Mouse (Mus musculus) ovary, adult 18-20 months (tissue): Measurements from ENCODE around the gene Pepd.

Experiments used
- DNase-seq: peaks from one replicate; pipeline ENCODE4 v3.0.0; 2022; ENCODE audit warnings: low spot score, mixed read lengths

The Pepd gene

GRCm38 (mm10) chr7:34983702-34984475, 71.7 kb downstream of the Pepd start:
- DNase-seq = no peak

GRCm38 (mm10) chr7:34984526-34985133, 72.5 kb downstream of the Pepd start:
- no peak for DNase-seq

DNA sequence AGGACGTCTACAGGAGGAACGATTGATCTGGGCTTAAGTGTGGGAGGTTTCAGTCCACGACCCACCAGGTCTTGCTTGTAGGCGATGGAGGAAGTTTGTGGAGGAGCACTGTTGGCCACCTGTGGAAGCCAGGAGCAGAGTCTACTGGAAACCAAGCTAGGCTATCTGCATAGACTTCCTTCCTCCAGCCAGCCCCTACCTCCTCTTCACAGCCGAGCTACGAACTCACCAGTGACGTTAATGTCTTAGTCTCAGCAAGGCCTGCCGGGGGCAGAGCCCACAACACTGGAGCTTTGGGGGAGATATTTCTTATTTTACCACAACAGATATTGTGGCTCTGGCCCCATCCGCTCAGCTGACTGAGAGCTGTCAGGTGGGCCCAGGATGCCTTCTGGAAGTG, 73.0 kb downstream of the Pepd start:
- no peak for DNase-seq

DNA sequence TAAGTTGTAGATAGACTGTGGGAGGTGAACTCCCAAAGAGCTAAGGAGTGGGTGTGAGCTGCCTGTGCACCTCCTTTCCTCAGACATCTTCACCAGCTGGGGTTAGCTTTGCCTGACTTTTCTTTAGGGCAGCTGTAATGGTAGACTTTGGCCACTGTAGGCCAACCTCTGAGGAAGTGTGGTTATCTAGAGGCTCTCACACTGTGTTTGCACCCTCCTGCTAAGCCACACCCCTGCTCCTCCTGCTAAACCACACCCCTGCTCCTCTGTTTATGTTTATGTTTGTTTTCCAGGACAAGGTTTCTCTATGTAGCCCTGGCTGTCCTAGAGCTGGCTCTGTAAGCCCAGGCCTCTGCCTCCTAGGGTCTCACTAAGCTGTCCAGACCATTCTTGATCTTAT, 73.5 kb downstream of the Pepd start:
- no peak for DNase-seq

GRCm38 (mm10) chr7:34986575-34987150, 74.5 kb downstream of the Pepd start:
- DNase-seq = no peak

GRCm38 (mm10) chr7:34987258-34987657, 75.1 kb downstream of the Pepd start:
- DNase-seq = no peak

DNA sequence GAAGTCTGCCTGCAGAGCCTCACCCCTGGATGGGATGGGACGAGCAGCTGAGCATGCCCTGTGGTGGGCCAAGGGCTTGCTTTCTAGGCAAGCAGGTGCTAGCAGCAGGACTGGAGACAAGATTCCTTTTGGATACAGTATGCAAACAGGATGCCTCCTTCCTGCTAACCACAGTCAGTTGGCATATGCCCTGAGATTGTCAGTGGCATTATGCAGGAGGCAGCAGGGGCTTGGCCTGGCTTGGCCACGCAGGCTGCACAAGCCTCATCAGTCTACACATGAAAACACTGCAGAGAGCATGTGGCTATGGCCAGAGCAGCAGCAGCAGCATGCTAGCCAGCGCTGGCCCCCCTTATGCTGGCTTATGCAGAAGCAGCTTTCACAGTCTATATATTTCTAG, 76.3 kb downstream of the Pepd start:
- DNase-seq = no peak

DNA sequence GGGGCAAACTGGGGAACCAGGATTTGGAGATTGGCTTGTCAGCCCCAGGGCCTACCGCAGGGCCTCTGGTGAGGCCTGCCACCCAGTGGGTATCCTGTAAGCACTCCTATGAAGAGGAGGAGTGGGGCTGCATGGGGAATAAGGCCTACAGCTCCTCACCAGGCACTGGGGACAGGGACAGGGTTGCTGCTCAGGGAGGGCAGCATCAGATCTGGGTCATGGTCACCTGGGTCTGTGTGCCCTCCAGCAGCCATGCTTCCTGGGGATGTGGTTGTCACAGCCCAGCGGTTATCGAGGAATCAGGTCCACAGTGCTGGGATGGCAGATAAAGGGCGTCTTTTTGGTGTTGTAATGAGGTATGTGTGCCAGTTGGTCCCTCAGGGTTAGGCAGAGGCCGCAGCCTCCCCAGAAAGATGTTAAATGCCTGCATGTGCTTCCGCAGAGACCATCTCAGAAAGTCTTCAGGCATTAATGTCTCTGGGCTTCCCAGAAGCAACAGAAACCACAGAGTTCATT, 79.6 kb downstream of the Pepd start:
- DNase-seq = no peak

GRCm38 (mm10) chr7:34992766-34993165, 80.6 kb downstream of the Pepd start:
- no peak for DNase-seq

GRCm38 (mm10) chr7:34995872-34996662, 83.9 kb downstream of the Pepd start:
- no peak for DNase-seq

- no peak for DNase-seq
Measured at GRCm38 (mm10) chr7:35000839-35001238, 88.7 kb downstream of the Pepd start.

- DNase-seq = no peak
Measured at GRCm38 (mm10) chr7:35003171-35003737, 91.1 kb downstream of the Pepd start.

- DNase-seq = no peak
Measured at GRCm38 (mm10) chr7:35006661-35007060, 94.5 kb downstream of the Pepd start.

- no peak for DNase-seq
Measured at GRCm38 (mm10) chr7:35013228-35013627, 101.0 kb downstream of the Pepd start.

DNA sequence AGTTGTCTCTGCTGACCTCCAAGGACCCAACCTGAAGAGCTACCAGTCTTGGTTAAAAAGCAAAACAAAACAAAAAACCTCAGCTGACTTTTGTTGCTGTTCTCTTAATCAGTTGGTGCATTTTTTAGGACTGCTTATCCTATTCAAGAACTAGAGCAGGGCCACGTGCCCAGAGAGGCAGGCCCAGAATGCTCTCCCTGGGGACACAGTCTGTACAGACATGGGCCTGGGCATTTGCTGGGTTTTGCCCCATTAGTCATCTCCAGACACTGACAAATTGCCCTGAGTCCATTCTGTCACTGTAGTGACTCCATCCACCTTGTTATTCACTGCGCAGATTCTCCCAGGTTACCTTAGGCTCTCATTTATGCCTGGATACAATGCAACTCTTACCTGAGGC, 103.1 kb downstream of the Pepd start:
- no peak for DNase-seq

DNA sequence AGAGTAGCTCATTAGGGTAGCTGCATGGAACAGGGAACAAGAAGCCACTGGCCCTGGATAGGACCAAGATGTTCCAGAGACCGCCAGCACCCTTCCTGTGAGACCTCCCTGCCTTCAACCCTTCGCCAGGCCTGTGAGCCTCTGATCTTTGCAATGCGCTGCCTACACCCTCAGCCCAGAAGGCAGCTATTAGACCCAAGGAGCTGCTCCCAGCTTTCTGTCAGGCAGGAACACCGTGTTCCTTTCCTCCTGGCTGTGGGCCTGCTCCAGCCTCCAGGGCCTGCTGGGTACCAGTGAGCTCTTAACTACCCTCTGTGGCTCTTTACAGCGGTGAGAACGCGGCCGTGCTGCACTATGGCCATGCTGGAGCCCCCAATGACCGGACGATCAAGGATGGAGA, 109.2 kb downstream of the Pepd start:
- DNase-seq = no peak

DNA sequence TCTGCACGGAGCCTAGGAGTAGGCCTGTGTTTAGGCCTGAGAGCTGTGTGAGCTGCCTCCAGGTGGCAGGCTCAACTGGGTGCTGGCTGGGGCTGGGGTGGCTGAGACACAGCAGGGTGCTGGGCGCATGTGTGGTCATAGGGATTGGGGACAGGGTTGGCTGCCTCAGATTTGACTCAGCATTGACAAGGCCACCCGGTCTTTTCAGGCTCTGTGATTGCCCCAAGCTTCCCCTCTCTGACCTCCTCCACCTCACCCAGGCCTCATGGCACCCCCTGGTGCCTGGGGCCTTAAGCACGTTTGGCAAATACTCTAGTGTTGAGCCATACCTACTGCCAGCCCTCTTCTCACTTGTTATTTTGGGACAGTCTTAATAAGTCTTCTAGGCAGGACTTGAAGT, 111.1 kb downstream of the Pepd start:
- DNase-seq = no peak

GRCm38 (mm10) chr7:35024426-35024825, 112.2 kb downstream of the Pepd start:
- no peak for DNase-seq

- no peak for DNase-seq
Measured at GRCm38 (mm10) chr7:35025409-35026275, 113.5 kb downstream of the Pepd start.

DNA sequence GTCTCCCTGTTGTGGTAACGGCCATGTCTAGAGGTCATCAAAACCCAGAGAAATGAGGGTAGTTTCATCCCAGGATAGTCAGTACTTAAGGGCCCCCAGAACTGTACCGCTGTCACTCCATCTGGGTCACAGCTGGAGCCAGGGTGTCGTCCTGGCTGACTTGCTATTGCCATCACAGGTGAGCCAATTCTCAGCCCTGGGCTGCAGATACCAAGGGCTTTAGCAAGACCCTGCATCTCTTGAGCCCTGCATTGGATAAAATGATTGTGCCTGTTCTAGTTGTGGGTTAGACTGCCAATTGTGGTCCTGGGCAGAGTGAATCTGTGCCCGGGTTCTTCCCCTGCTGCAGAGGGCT, 114.1 kb downstream of the Pepd start:
- no peak for DNase-seq

DNA sequence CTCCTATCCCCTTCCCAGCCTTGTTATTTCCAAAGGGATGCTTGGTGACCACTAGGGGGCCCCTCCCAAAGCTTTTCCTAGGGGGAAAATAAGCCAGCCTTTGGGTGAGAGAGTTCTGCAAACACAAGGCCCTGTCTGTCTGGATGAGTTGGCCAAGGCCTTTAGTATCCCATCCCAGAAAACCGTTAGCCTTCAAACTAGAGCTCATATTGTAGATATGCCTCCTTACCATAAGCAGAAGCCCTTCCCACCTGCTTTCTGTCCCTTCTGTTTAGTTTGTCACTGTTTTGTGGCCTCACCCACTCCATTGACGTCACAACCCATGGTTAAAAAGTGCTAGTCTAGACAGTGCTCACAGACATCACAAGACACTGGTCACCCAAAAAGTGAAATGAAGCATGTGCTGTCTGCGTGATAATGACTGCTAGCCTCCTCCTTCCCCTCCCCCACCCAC, 114.7 kb downstream of the Pepd start:
- DNase-seq = peak; percentile 33
